Mouse (Mus musculus) brown adipose tissue, adult 24 weeks (tissue): Measurements from ENCODE around the gene Ccnc. TPM values are rescaled to one million over a fixed set of nuclear protein-coding genes. Genes with fewer than 3 reads are reported as not detected.

Source experiments
- polyA plus RNA-seq: library from polyadenylated mRNA; stranded (reverse); fragments of >200 nt; gene quantifications from 2 replicates; pipeline ENCODE4 v1.2.4, GENCODE M21; 2012; ENCODE audit not compliant: missing spikeins, insufficient read depth, insufficient read length

Gene Ccnc
- polyA plus RNA-seq, 1 experiment, result 30.2 TPM

Other genes starting within 250 kb of the Ccnc start
- not detected in 2 replicates for gene Prdm13, start 41.7 kb upstream of the Ccnc start, polyA plus RNA-seq
- gene Usp45, start 39.5 kb downstream of the Ccnc start, polyA plus RNA-seq, result 8.4 and 9.5 TPM in 2 replicates
- 44.4 and 45.0 TPM in 2 replicates for gene Tstd3, start 39.5 kb downstream of the Ccnc start, polyA plus RNA-seq
- 41.0 and 57.9 TPM in 2 replicates for gene Pnisr, start 119.9 kb downstream of the Ccnc start, polyA plus RNA-seq
- gene Coq3, start 152.0 kb downstream of the Ccnc start, polyA plus RNA-seq, result 31.5 and 32.4 TPM in 2 replicates
- gene Faxc, start 203.6 kb downstream of the Ccnc start, polyA plus RNA-seq, result 0.42 TPM in 1 of 2 replicates, not detected in the other